Mouse (Mus musculus): Measurements from ENCODE around the gene Tnrc6b.

The Tnrc6b gene

GRCm38 (mm10) chr15:80975666-80976065 is 264.6 kb downstream of the Tnrc6b start:
- DNase-seq (ENCODE audit: low spot score): no peak

- DNase-seq (ENCODE audit: low spot score): peak; percentile 87
Measured at GRCm38 (mm10) chr15:80977620-80978334, 266.7 kb downstream of the Tnrc6b start, which contains the start of gene Sgsm3. Gene Sgsm3, plus strand, starts transcription at chr15:80977765.

GRCm38 (mm10) chr15:80979611-80980010 is 268.5 kb downstream of the Tnrc6b start:
- DNase-seq (ENCODE audit: low spot score): no peak

GRCm38 (mm10) chr15:80981176-80981575 is 270.1 kb downstream of the Tnrc6b start:
- DNase-seq (ENCODE audit: low spot score): no peak

- DNase-seq (ENCODE audit: low spot score): no peak
Measured at GRCm38 (mm10) chr15:80983264-80983663, 272.2 kb downstream of the Tnrc6b start.

- DNase-seq (ENCODE audit: low spot score): no peak
Measured at GRCm38 (mm10) chr15:80988331-80988730, 277.2 kb downstream of the Tnrc6b start.

GRCm38 (mm10) chr15:80989712-80990111 is 278.6 kb downstream of the Tnrc6b start:
- peak; percentile 69 for DNase-seq (ENCODE audit: low spot score)

Measured in urinary bladder, postnatal 14 days (tissue).